Mouse (Mus musculus) lung, postnatal 36 days (tissue): ENCODE measurements around the gene Hmx1.

Experiments used
- DNase-seq: peaks from one replicate; pipeline ENCODE4 v3.0.0; 2022; ENCODE audit warnings: mixed read lengths

Gene Hmx1

GRCm38 (mm10) chr5:35398310-35398910 lies 9.5 kb downstream of the Hmx1 start:
- DNase-seq, result no peak

- no peak for DNase-seq
Measured at GRCm38 (mm10) chr5:35399061-35399460, 10.2 kb downstream of the Hmx1 start.

GRCm38 (mm10) chr5:35399704-35400320 lies 10.9 kb downstream of the Hmx1 start:
- DNase-seq, result no peak

- no peak for DNase-seq
Measured at GRCm38 (mm10) chr5:35401240-35401639, 12.3 kb downstream of the Hmx1 start.

DNA sequence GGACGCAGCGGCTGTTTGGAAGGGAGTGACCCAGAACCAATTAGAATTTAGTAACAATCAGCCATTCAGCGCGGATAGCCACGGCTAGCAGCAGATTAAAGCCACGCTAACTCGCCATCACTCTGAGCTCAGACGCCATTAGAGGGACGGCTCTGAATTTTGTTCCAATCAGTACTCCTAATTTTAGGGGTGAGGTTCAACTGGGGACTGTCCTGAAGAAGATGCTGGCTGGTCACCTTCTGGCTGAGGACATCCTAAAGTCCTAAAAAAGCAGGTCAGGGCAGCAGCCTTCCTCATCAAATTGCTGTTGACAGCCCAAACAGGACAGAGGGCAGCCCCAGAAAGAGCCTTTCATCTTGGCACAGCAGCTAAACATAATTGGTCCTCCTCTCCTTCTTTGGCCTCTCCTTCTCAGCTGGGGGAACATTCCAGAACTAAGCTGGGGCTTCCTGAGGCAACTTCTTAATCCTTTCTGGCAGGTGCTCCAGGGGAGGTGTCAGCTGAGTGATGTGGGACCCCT lies 18.6 kb downstream of the Hmx1 start:
- DNase-seq, result no peak

DNA sequence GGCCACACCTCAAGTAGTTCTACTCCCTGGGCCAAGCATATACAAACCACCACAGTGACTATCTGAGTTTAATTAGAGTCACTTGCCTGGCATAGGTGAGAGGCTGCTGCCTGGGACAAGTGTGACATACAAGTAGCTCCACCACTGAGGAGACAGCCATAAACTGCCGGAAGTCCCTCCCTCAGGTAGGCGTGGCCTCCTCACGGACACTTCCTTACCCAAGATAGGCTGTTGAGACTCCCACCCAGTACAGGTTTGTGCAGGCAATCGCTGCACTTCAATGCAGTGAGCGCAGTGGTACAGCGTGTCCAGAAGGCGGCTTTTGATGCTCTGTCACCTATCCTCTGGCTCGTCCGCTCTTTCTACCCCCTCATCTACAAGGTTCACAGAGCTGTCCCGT lies 22.1 kb downstream of the Hmx1 start:
- DNase-seq, result no peak

- no peak for DNase-seq
Measured at GRCm38 (mm10) chr5:35412833-35413232, 23.9 kb downstream of the Hmx1 start.

DNA sequence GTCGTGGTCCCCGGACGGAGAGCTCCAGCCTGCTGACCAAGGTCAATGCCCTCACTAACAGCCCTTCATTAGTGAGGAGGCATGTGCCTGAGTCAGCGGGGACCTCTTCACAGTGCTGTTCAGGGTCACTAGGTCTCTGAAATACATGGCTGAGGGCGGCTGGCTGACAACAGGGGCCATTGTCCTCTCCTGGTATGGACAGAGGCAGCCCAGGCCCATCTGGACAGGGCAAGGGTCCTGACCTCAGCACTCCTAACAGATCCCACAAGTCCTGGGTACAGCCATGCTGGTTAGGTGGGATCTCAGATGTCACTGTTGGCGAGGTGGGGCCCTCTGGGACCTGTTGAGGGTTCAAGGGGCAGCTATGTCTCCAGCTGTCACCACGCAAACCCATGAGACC lies 28.8 kb downstream of the Hmx1 start:
- no peak for DNase-seq

DNA sequence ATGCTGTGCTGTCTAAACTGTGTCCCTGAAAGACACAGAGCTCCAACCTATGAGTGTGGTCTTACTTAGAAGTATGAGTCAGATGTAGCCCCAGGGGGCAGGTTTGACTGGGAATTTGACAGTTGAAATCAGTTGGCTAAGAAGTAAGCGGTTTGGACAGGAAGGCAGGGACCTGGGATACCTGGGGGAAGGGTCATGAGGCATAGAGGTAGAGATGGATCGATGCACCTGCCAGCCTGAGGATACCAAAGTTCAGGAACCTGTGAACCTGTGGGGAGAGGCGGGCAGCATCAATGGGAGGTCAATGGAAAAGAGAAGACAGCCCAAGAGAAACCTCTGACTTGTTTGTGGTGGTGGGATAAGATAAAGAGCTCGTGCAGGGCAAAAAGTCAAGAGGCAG lies 32.7 kb downstream of the Hmx1 start:
- DNase-seq, result no peak

DNA sequence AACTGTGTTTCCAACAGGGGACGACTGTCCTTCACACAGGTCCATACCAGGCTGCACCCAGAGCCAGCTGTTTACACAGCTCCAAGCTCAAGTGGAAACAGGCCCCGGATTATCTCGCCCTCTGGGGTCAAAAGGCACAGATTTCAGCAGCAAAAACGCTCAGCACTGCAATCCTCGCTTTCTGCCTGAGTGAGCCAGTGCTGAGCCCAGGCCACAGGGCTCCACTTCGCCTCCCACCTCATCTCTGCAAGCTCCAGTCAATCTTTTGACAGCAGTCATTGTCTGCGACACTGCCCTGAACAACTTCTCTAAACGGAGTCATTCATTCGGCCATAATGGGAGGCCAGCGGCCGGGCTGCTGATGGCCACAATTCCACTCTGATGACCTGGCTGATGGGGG lies 36.3 kb downstream of the Hmx1 start:
- DNase-seq, result no peak

- peak; percentile 7 for DNase-seq
Measured at GRCm38 (mm10) chr5:35427901-35428300, 39.0 kb downstream of the Hmx1 start.

- no peak for DNase-seq
Measured at GRCm38 (mm10) chr5:35428421-35428820, 39.5 kb downstream of the Hmx1 start.

GRCm38 (mm10) chr5:35432098-35432497 lies 43.2 kb downstream of the Hmx1 start:
- DNase-seq, result no peak

GRCm38 (mm10) chr5:35434038-35434437 lies 45.1 kb downstream of the Hmx1 start:
- no peak for DNase-seq

DNA sequence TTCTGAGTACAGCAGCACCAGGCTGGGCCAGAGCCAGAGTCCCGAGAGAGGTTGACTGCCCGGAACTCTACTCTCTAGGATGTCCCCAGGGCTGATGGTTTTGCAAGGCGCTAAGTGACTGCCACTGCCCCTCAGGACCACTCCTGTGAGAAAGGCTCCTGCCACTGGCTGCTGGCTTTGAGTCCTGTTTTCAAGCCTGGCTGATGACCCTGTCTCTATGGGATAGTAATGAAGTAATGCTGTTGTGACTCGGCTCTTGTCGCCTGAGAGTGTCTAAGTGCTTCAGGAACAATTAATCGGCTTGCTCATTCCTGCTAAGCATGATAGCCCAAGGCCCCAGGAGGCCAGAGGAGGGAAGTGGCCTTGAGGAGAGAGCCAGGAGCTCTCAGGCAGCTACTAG lies 45.8 kb downstream of the Hmx1 start:
- no peak for DNase-seq

DNA sequence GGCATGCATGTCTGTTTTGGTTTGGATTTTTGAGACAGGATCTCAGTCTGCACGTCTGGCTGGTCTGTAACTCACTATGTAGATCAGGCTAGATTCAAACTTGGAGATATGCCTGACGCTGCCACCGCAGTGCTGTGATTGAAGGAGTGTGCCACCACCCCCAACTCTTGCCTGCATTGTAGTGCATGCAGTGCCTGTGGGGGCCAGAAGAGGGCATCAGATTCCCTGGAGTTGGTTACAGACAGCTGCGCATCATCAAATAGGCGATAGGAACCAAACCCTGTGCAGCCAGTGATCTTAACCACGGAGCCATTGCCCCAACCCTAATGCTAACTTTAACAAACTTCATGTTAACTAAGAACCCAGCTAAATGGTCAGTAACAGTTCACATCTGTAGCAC lies 49.9 kb downstream of the Hmx1 start:
- no peak for DNase-seq

DNA sequence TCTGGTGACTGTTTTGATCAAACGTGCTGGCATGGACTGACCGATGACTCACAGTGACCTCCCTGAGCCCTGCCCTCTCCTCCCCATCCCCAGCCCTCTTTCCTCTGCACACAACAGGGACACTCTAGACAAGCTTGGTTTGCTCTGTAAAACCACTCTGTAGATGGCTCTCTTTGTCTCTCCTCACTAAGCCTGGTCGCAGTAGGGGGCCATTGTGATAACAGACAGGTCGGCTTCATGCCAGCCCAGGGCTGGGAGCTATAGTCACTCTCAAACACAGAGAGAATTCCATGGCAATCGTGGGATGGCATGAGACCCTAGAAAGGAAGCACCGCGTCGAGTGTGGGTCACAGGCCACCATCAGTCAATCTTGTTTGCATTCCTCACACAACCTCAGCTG lies 51.6 kb downstream of the Hmx1 start:
- no peak for DNase-seq

- DNase-seq, result no peak
Measured at GRCm38 (mm10) chr5:35441411-35441810, 52.5 kb downstream of the Hmx1 start.

GRCm38 (mm10) chr5:35444731-35445130 lies 55.8 kb downstream of the Hmx1 start:
- DNase-seq, result no peak

- peak; percentile 1 for DNase-seq
Measured at GRCm38 (mm10) chr5:35447656-35448443, 58.9 kb downstream of the Hmx1 start.
